Mouse (Mus musculus): ENCODE measurements at regions not wholly inside any gene's neighbourhood (a gene's known extent, or its start where the extent isn't known, plus 50 kb on each side); places are given as distances from the start of the nearest gene placed in this dataset.

GRCm38 (mm10) chr8:35877581-35877980, 112.0 kb downstream of the Gm19410 start:
- DNase-seq, result no peak

- peak; percentile 9 for DNase-seq
Observed at GRCm38 (mm10) chr8:35881810-35882209, 116.2 kb downstream of the Gm19410 start.

- peak; percentile 48 for DNase-seq
Observed at GRCm38 (mm10) chr8:35882638-35883455, 117.3 kb downstream of the Gm19410 start.

GRCm38 (mm10) chr8:35883456-35883780, 117.8 kb downstream of the Gm19410 start:
- DNase-seq, result no peak

GRCm38 (mm10) chr8:35884545-35884944, 119.0 kb downstream of the Gm19410 start:
- DNase-seq, result no peak

- no peak for DNase-seq
Observed at GRCm38 (mm10) chr8:35890083-35890482, 124.5 kb downstream of the Gm19410 start.

- DNase-seq, result peak; percentile 57
Observed at GRCm38 (mm10) chr8:35891769-35892168, 126.2 kb downstream of the Gm19410 start.

GRCm38 (mm10) chr8:35898493-35898892, 132.9 kb downstream of the Gm19410 start:
- DNase-seq, result no peak

- no peak for DNase-seq
Observed at GRCm38 (mm10) chr8:35901490-35901889, 135.9 kb downstream of the Gm19410 start.

GRCm38 (mm10) chr8:35904711-35905450, 139.3 kb downstream of the Gm19410 start:
- DNase-seq, result no peak

GRCm38 (mm10) chr8:35907998-35908397, 142.4 kb downstream of the Gm19410 start:
- DNase-seq, result no peak

GRCm38 (mm10) chr8:35912264-35912663, 146.7 kb downstream of the Gm19410 start:
- DNase-seq, result peak; percentile 18

- DNase-seq, result no peak
Observed at GRCm38 (mm10) chr8:35915878-35916518, 150.4 kb downstream of the Gm19410 start.

- DNase-seq, result no peak
Observed at GRCm38 (mm10) chr8:35917573-35917972, 152.0 kb downstream of the Gm19410 start.

- DNase-seq, result no peak
Observed at GRCm38 (mm10) chr8:35919451-35919850, 153.9 kb downstream of the Gm19410 start.

- peak; percentile 18 for DNase-seq
Observed at GRCm38 (mm10) chr8:35919859-35920675, 154.5 kb downstream of the Gm19410 start.

GRCm38 (mm10) chr8:35924026-35924425, 158.4 kb downstream of the Gm19410 start:
- DNase-seq, result no peak

GRCm38 (mm10) chr8:35927408-35927871, 161.8 kb downstream of the Gm19410 start:
- DNase-seq, result no peak

- no peak for DNase-seq
Observed at GRCm38 (mm10) chr8:35930291-35930690, 164.7 kb downstream of the Gm19410 start.

- no peak for DNase-seq
Observed at GRCm38 (mm10) chr8:35933186-35934114, 167.9 kb downstream of the Gm19410 start.

- DNase-seq, result no peak
Observed at GRCm38 (mm10) chr8:35934115-35934607, 168.6 kb downstream of the Gm19410 start.

All from adrenal gland, postnatal 10 days (tissue).